Mouse (Mus musculus) cortical plate, adult 2 months (tissue): Measurements from ENCODE around the gene Olfr1513. TPM values are rescaled to one million over a fixed set of nuclear protein-coding genes. Genes with fewer than 3 reads are reported as not detected.

Experiments
- H3K27ac ChIP-seq: fragments of 200-500 bp; 2 replicates; pipeline ENCODE4 v1.5.1; 2012; ENCODE audit warnings: low read length, control low read depth, inconsistent platforms; ENCODE audit not compliant: insufficient read depth
- H3K4me1 ChIP-seq: fragments of 200-500 bp; 2 replicates; pipeline ENCODE4 v1.6.1; 2011; ENCODE audit warnings: low read length; ENCODE audit not compliant: control insufficient read depth, insufficient read depth
- H3K4me3 ChIP-seq: fragments of 200-500 bp; 2 replicates; pipeline ENCODE4 v1.5.1; 2011; ENCODE audit warnings: mild to moderate bottlenecking, low read length, control low read depth; ENCODE audit not compliant: insufficient read depth
- CTCF ChIP-seq: fragments of 200-500 bp; IDR thresholded peaks from 2 replicates; pipeline ENCODE4 v1.5.1; 2011; ENCODE audit warnings: mild to moderate bottlenecking, control low read depth, low read length; ENCODE audit not compliant: insufficient read depth; ENCODE audit errors: extremely low read depth
- POLR2A ChIP-seq: fragments of 200-500 bp; IDR thresholded peaks from 2 replicates; pipeline ENCODE4 v1.6.1; 2011; ENCODE audit warnings: mild to moderate bottlenecking, low read length, control low read depth; ENCODE audit not compliant: insufficient read depth; ENCODE audit errors: extremely low read depth
- polyA plus RNA-seq: library from polyadenylated mRNA; depleted of rRNA; stranded (reverse); fragments of >200 nt; gene quantifications from 2 replicates; pipeline ENCODE4 v1.2.3, GENCODE M21; 2012

Gene Olfr1513
- polyA plus RNA-seq, 1 experiment: not detected

GRCm38 (mm10) chr14:52327910-52328812, 28.0 kb downstream of the Olfr1513 start, which contains the start of gene Sall2:
TSS of gene Sall2 (minus strand) at chr14:52328762.
- Histone ChIP-seq H3K27ac (0 out of 2 replicates have a peak within 1 kb of the TSS, but pooled peaks have one; percentile 3), H3K4me3 (peak within 1 kb of the TSS; percentile 38), H3K4me1 (no peaks in the 10 kb centered on the region)
- no peak for TF ChIP-seq POLR2A
- no peak for TF ChIP-seq CTCF

- Histone ChIP-seq H3K27ac (peak overlapping the region; percentile 30; the same call in 1 of the 2 replicates), H3K4me3 (peak overlapping the region; percentile 38), H3K4me1 (no peaks in the 10 kb centered on the region)
- TF ChIP-seq CTCF (no peak), POLR2A (no peak)
Observed at GRCm38 (mm10) chr14:52327375-52327901, 28.8 kb downstream of the Olfr1513 start.

GRCm38 (mm10) chr14:52325890-52326289, 30.3 kb downstream of the Olfr1513 start:
- no peak for TF ChIP-seq POLR2A
- peak; percentile 39 for TF ChIP-seq CTCF
- H3K27ac ChIP-seq: no peak overlapping the region
- no peaks in the 10 kb centered on the region for H3K4me1 ChIP-seq
- no peak overlapping the region for H3K4me3 ChIP-seq

GRCm38 (mm10) chr14:52319361-52319760, 36.8 kb downstream of the Olfr1513 start:
- Histone ChIP-seq H3K27ac (no peak overlapping the region), H3K4me3 (no peak overlapping the region), H3K4me1 (no peaks in the 10 kb centered on the region)
- TF ChIP-seq CTCF: no peak
- no peak for TF ChIP-seq POLR2A

GRCm38 (mm10) chr14:52316441-52317225, 39.6 kb downstream of the Olfr1513 start:
- Histone ChIP-seq H3K4me1 (peaks cover 6% of the 10 kb centered on the region), H3K4me3 (peak overlapping the region; percentile 52), H3K27ac (peak overlapping the region; percentile 57)
- no peak for TF ChIP-seq CTCF
- TF ChIP-seq POLR2A: no peak

- H3K27ac ChIP-seq: peak overlapping the region; percentile 48
- no peak for TF ChIP-seq CTCF
- TF ChIP-seq POLR2A: 0 out of 2 replicates have a peak, but pooled peaks have one; percentile 41
- H3K4me1 ChIP-seq: peaks cover 6% of the 10 kb centered on the region
- peak overlapping the region; percentile 52 for H3K4me3 ChIP-seq
Observed at GRCm38 (mm10) chr14:52315792-52316440, 40.3 kb downstream of the Olfr1513 start.

- H3K4me1 ChIP-seq: peaks cover 6% of the 10 kb centered on the region
- peak overlapping the region; percentile 52 for H3K4me3 ChIP-seq
- TF ChIP-seq POLR2A (no peak), CTCF (no peak)
- peak overlapping the region; percentile 48; the same call in 1 of the 2 replicates for H3K27ac ChIP-seq
Observed at GRCm38 (mm10) chr14:52315283-52315780, 40.9 kb downstream of the Olfr1513 start.

GRCm38 (mm10) chr14:52314808-52315150, 41.4 kb downstream of the Olfr1513 start:
- H3K4me3 ChIP-seq: no peak overlapping the region; the same call in 1 of the 2 replicates
- no peak overlapping the region for H3K27ac ChIP-seq
- TF ChIP-seq CTCF (no peak), POLR2A (no peak)
- H3K4me1 ChIP-seq: peaks cover 6% of the 10 kb centered on the region
